Mouse (Mus musculus): ENCODE measurements around the gene Fam178b.

- no peak for TF ChIP-seq CTCF (IDR thresholded peaks at IDR 0.05; ENCODE audit: low read depth)
- no peak for TF ChIP-seq EP300 (IDR thresholded peaks at IDR 0.05; ENCODE audit: low read depth)
Measured at GRCm38 (mm10) chr1:36632090-36632489, 50.9 kb downstream of the Fam178b start.
